Mouse (Mus musculus) bone marrow, adult 2 months (tissue): Measurements from ENCODE around the gene Gtf2h2. TPM values are rescaled to one million over a fixed set of nuclear protein-coding genes. Genes with fewer than 3 reads are reported as not detected.
"Not testable (repeated sequence)": the region's sequence is repeated elsewhere in the genome, so short reads cannot be mapped to it uniquely, and the experiment has no call there.

Experiments
- H3K27ac ChIP-seq: fragments of 200-500 bp; 2 replicates; pipeline ENCODE4 v1.5.1; 2012; ENCODE audit warnings: low read depth, mild to moderate bottlenecking, control low read depth, inconsistent platforms, low read length; ENCODE audit not compliant: control insufficient read depth, poor library complexity, insufficient read depth
- H3K4me1 ChIP-seq: fragments of 200-500 bp; 2 replicates; pipeline ENCODE4 v1.6.1; 2011; ENCODE audit warnings: low read length; ENCODE audit not compliant: control insufficient read depth, insufficient read depth
- H3K4me3 ChIP-seq: fragments of 200-500 bp; replicated peaks from 2 replicates; pipeline ENCODE3; 2011; ENCODE audit warnings: mild to moderate bottlenecking, low read depth, low read length, control low read depth; ENCODE audit not compliant: control insufficient read depth
- CTCF ChIP-seq: fragments of 200-500 bp; IDR thresholded peaks from 2 replicates; pipeline ENCODE4 v1.5.1; 2011; ENCODE audit warnings: low read length, control low read depth; ENCODE audit not compliant: control insufficient read depth, insufficient read depth
- POLR2A ChIP-seq: fragments of 200-500 bp; IDR thresholded peaks from 2 replicates; pipeline ENCODE4 v1.6.1; 2011; ENCODE audit warnings: low read depth, mild to moderate bottlenecking, control low read depth, low read length, borderline replicate concordance; ENCODE audit not compliant: control insufficient read depth
- WGBS: fragments of 180-500 bp; shearing (Covaris S2); methylation state at CpG from one replicate; pipeline ENCODE4 v1.1.7; 2018; 5-methylcytosine and 5-hydroxymethylcytosine counted together
- polyA plus RNA-seq: library from polyadenylated mRNA; stranded (reverse); fragments of >200 nt; gene quantifications from 2 replicates; pipeline ENCODE4 v1.2.4, GENCODE M21; 2011; ENCODE audit warnings: low replicate concordance; ENCODE audit not compliant: missing spikeins, insufficient read depth, insufficient read length

Gtf2h2 gene
- polyA plus RNA-seq, 1 experiment: 26.1 TPM

DNA sequence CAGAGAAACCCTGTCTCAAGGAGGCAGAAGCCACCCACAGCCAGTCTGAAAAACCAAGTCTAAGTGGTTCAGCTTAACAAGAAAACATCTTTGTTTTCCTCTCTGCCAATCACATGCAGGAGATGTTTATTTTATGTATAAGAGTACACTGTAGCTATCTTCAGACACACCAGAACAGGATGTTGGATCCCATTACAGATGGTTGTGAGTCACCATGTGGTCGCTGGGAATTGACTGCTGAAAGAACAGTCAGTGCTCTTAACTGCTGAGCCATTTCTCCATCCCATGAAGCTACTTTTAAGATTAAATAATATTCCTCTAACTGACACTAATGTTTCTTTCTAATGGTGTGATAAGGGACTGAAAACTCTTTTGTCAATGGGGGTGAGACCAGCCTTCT, 53.7 kb downstream of the Gtf2h2 start:
- TF ChIP-seq POLR2A (no peak), CTCF (no peak)
- Histone ChIP-seq H3K4me3 (no peak overlapping the region), H3K4me1 (no peaks in the 10 kb centered on the region; the same call in 1 of the 2 replicates), H3K27ac (no peak overlapping the region)
- WGBS: 25% methylated on average over 1 of the region's 1 CpGs

- H3K4me3 ChIP-seq: no peak overlapping the region
- no peak overlapping the region for H3K27ac ChIP-seq
- no peak for TF ChIP-seq POLR2A
- no peak for TF ChIP-seq CTCF
- H3K4me1 ChIP-seq: no peaks in the 10 kb centered on the region; the same call in 1 of the 2 replicates
- 58% methylated on average over 3 of the region's 3 CpGs for WGBS
Measured at GRCm38 (mm10) chr13:100437322-100437825, 55.0 kb downstream of the Gtf2h2 start.

DNA sequence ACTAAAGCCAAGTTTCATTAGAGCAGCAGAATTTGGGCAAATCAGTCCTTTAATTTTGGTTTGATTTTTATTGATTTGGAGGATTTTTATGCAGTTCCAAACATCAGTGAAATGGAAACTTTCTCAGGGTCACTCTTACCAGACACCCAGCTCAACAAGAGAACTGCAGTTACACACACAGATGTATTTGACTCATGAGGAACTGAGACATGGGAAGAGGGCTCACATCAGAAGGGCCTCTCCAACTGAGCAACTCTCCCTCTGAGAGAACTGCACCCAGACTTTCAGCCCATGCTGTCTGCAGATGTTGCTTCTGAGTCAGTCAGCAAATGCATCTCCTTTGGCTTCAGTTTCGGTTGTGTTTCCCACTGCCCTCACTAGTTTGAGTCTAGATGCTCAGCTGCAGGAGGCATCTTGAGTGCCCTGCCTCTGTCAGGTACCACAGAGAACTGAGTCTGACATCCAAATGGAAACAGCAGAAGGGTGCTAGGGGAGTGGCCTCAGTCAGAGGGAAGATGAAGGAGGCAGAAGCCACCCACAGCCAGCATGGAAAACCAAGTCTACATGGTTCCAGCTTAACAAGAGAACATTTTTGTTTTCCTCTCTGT, 55.7 kb downstream of the Gtf2h2 start:
- 0 out of 2 replicates have a peak overlapping the region, but pooled peaks have one; percentile 29 for H3K27ac ChIP-seq
- WGBS: 67% methylated on average over 1 of the region's 1 CpGs
- not testable (repeated sequence) for H3K4me3 ChIP-seq, H3K4me1 ChIP-seq

GRCm38 (mm10) chr13:100419958-100420357, 72.4 kb downstream of the Gtf2h2 start:
- not testable (repeated sequence) for H3K27ac ChIP-seq, H3K4me1 ChIP-seq, H3K4me3 ChIP-seq
- 78% methylated on average over 7 of the region's 7 CpGs for WGBS

GRCm38 (mm10) chr13:100414428-100414827, 78.0 kb downstream of the Gtf2h2 start:
- WGBS: 48% methylated on average over 1 of the region's 1 CpGs
- H3K27ac ChIP-seq: no peak overlapping the region
- H3K4me1 ChIP-seq: no peaks in the 10 kb centered on the region
- no peak overlapping the region for H3K4me3 ChIP-seq
- TF ChIP-seq POLR2A (no peak), CTCF (no peak)

Other genes with a start within 250 kb of the Gtf2h2 start
- 6.8 and 16.8 TPM in 2 replicates for gene Naip5, start 246.3 kb downstream of the Gtf2h2 start, polyA plus RNA-seq
- gene Naip6, start 174.9 kb downstream of the Gtf2h2 start, polyA plus RNA-seq: 2.0 and 3.3 TPM in 2 replicates
- gene Naip1, start 39.7 kb downstream of the Gtf2h2 start, polyA plus RNA-seq: 0.50 TPM in 1 of 2 replicates, not detected in the other
- gene Ocln, start 60.1 kb upstream of the Gtf2h2 start, polyA plus RNA-seq: 0.60 TPM in 1 of 2 replicates, not detected in the other
- gene Marveld2, start 124.4 kb upstream of the Gtf2h2 start, polyA plus RNA-seq: 1.4 TPM in 1 of 2 replicates, not detected in the other
- gene Ak6, start 158.4 kb upstream of the Gtf2h2 start, polyA plus RNA-seq: 65.5 and 83.2 TPM in 2 replicates
- gene Rad17, start 158.5 kb upstream of the Gtf2h2 start, polyA plus RNA-seq: 5.0 and 11.9 TPM in 2 replicates
- 5.2 and 8.7 TPM in 2 replicates for gene Taf9, start 159.0 kb upstream of the Gtf2h2 start, polyA plus RNA-seq
- 11.6 and 18.3 TPM in 2 replicates for gene Ccdc125, start 177.1 kb upstream of the Gtf2h2 start, polyA plus RNA-seq
- gene Cdk7, start 238.4 kb upstream of the Gtf2h2 start, polyA plus RNA-seq: 18.1 and 24.2 TPM in 2 replicates